Mouse (Mus musculus) spleen, postnatal 10 days (tissue): ENCODE measurements around the gene Ube2o.

Experiments
- DNase-seq, 2 experiments: peaks; one replicate each; pipeline ENCODE4 v3.0.0; 2021 to 2022; ENCODE audit warnings: low spot score in 2 of 2

Gene Ube2o

DNA sequence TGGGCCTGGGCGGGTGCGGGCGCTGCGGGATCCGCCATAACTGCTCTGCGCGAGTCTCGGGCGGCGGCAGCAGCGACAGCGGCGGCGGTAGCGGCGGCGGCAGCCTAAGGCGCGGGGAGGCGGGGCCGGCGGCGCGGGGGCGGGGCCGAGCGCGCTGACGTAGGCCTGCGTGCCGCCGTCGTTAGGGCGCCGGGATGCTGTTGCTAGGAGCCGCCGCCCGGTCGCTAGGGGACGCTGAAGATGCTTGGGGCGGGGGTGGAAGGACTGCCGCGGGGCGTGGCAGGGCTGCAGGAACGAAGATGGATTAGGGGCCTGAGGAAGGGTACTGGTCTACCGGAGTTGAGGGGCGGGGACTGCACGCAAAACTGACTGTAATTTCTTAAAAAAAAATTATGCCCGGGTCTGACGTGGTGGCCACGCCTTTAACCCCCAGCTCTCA lies at the start of gene Ube2o:
TSS of gene Ube2o (minus strand) at position 72 of the 439 bp plus-strand sequence.
- peak; percentile 89 to 93 for DNase-seq

DNA sequence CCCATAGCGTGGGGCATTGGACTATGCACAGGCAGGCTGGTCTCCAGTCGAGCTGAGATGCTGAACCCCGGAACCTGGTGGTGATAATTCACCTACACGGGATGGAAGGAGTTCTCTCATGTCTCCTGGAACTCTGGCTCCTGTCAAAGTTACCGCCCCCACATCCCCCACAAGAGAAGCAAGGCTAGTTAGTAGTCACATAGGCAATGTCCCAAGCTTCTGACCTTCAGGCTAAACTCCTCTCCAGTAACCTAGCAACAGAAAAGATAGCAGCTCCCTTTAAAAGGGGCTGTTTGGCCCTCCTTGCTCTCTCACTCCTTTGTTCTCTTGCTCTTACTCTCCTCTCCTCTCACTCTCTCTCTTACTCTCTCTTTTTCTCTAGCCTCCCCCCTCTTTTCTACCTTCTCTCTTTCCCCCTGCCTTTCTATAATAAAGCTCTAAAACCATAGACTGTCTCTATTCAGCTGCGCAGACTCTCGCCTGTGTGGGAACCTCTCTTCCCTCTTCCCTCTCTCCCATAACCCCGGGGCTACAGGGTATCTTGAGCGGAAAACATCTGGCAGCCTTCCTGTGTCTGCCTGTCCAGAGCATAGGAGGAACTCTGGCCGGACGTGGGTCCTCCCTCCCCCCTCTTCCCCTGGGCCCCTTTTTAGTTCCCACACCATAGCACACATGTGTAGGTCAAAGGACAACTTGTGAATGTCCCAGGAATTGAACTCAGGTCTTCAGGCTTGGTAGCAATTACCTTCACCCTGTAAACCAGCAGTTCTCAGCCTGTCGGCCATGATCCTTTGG lies 49.1 kb upstream of the Ube2o start:
- no peak for DNase-seq

DNA sequence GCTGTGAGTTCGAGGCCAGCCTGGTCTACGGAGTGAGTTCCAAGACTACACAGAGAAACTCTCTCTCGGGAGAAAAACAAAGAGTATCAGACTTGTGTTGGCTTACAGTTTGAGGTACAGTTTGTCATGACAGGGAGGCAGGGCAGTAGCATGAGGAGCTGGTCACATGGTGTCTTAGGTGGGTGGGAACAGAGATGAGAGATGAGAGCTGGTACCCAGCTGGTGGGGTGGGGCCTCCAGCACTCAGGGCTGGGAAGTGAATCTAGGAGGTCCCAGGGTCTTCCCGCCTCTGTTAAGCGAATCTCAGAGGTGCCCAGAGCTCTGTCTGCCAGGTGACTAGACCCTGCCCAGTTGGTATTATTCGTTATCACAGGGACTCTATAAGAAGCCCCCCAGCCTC lies 48.2 kb upstream of the Ube2o start:
- no peak for DNase-seq

DNA sequence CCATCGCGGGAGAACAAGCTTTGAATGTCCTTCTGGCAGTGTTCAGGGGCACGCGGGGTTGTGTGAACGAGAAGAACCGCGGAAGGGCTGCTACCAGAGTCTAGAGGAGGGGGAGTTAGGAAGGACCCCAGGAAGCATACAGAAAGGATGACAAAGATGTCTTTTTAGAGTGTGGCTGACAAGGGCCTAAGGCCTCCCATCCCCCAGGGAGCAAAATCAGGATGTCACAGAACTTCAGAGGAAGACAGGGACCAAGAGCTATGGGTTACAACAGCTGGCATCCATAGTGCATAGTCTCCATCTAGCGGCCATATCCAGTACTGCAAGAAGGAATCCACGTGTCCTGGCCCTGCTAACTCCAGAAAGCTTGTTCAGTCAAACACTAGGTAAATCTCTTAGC lies 47.5 kb upstream of the Ube2o start:
- peak; percentile 88 to 91 for DNase-seq

DNA sequence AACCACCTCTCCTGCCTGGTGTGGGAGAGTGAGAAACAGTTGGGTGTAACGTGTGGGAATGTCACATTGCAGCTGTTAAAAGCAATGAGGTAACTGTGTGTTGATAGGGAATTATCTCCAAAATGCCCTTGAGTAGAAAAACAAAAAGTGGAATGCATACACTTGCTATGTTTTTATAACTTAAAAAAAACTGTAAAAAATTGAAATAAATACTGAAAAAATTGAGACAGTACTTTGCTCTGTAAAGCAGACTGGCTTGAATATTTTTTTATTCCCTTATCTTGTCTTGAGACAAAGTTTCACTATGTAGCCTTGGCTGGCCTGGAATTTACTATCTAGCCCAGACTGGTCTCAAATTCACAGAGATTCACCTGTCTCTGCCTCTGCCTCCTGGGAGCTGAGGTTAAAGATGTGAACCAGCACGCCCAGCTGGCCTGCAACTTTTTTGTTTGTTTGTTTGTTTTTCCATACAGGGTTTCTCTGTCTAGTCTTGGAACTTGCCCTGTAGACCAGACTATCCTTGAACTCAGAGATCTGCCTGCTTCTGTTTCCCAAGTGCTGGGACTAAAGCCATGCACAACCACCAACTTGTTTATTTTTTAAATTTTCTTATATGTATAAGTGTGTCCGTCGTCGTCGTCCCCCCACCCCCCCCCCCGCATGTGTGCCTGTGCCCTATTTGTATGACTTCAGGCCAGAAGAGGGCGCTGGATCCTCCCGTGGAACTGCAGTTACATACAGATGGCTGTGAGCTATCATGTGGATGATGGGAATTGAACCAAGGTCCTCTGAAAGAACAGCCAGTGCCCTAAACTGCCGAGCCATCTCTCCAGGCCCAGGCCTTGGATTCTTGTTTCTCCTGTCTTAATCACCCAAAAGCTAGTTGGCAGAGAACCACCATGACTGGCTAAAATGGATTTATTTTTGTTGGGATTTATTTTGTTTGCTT lies 46.1 kb upstream of the Ube2o start:
- peak; percentile 34 to 78 for DNase-seq

DNA sequence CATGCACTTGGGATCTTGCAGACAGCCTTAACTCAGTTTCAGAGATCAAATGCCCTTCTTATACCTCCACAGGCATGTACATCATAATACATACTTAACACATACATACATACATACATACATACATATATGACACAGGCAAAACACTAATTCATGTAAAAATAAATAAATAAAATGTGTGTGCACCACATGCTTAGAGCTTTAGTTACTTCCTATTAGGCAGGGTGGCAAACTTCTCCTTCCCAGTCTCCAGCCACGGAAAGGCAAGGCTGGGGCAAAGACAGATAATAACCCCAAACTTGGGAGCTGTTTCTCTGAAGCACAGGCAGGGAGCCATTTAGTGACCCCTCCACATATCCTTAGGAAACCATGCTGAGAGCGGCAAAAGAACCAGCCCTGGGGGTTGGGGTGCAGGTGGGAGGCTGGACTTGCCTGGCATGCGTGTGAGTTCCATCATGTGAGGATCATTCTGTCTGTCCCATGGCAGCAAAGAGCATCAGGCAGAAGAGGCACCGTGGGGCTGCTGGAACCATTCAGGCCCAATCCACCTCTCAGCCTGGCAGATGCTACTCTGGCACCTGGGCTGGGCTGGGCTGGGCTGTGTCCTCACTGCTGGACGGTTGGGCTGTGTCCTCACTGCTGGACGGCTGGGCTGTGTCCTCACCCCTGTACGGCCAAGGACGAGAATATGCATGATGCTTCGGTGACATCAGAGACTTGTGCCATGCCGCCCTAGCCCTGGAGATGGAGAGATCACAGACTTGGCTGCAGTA lies 45.2 kb upstream of the Ube2o start, which contains the start of gene Rhbdf2:
TSS of gene Rhbdf2 (minus strand) at position 721 of the 773 bp plus-strand sequence.
- no peak for DNase-seq

DNA sequence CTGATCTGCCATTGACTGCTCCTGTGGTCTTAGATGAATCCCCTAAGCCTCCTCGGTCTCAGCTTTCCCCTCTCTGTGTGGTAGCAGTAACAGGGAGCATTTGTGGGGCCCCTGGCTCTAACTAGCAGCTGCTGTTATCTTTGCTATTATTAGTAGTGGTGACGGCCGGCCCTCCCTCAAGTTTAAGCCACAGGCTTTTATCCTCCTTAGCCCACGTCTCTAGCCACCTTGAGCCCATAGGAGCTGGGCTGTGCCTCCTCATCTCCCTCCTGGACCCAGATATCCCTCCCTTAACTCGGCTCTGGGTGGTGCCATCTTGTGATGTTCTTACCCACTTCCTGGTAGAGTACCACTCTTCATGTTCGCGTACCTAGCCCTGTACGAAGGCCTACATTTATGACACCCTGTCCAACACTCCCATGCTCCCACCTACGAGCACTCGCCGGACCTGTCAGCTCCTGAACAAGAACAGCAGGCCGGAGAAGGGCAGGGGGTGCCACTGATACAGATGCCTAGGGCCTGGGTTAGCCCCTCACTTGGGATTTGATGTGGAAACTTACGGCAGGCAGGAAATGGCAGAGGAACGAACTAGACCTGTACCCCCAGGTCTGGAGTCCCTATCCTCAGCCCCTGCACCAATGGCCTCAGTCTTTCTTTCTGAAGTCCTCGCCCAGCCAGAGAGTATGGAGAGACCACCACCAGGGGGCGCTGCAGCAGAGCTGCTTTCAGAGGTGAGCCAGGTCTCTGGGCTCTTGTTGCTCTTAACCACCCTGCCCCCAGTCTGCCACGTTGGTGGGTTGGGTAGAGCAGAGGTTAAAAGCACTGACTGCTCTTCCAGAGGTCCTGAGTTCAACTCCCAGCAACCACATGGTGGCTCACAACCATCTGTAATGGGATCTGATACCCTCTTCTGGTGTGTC lies 44.1 kb upstream of the Ube2o start:
- DNase-seq: peak; percentile 67 to 87

DNA sequence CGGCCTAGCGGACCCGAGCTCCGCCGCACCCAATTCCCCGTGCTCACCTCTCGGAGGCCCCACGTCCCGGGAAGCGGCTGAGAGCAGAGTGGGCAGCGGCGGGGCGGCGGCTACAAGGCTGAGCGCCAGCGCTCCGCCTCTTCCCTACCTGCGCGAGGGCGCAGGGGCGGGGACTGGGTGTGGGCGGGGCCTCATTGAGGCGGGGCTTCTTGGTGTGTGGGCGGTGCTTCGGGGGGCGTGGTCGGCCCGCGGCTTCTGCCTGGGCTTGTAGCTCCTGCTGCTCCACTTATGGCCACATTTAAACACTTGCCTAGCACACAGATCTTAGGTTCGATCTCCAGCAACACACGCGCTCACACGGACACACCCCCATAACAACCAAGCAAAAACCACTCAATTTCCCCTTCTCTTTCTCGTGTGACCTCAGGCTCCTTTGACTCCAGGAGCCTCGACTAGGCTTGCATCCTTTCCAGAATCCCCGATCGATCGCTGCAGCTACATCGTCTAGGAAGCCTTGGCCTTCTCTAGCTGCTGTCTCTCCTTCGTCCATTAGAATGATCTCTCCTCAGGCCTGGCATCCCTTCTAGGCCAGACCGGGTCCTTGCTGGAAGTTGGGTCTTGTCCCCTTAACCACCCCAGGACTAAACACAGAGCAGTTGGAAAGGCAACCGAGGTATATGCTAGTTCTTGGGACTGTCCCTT lies 43.0 kb upstream of the Ube2o start:
- DNase-seq: peak; percentile 91 to 95

DNA sequence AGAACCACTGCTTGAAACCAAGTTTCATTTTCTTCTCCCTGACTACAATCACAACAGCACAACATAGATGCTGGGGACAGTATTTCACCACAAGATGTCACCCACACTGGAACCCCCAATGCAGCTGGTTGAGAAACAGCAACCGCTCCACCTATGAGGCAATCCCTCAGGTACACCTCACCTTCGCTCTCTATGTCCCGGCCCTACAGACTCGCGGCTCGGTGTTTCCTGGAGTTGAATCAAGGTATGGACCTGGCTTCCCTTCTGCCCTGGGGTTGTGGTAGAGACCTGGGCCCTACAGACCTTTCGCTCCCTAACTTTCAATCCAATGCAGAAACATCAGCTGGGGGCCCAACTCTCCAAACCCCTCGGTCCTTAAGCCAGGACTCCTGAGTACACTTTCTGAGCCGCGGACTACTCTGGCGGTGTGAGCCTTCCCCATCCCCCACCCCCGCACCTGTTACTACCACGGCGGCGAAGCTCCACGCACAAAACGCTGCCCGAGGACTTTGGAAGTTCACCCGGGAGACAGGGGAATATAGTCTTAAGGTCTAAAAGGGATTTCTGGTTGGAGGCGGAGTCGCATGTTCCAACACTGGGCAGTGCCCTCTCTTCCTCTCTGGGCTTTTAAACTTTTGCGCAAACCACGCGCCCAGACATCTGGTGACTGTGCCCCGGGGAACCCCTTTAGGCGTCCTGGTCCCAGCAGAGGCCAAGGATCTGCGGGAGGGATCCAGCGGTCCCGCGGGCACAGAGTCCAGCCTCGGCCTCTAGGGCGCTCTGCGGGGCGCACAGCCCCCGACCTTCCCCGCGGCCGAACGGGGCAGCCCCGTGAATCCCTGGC lies 42.3 kb upstream of the Ube2o start:
- peak; percentile 50 to 52 for DNase-seq

DNA sequence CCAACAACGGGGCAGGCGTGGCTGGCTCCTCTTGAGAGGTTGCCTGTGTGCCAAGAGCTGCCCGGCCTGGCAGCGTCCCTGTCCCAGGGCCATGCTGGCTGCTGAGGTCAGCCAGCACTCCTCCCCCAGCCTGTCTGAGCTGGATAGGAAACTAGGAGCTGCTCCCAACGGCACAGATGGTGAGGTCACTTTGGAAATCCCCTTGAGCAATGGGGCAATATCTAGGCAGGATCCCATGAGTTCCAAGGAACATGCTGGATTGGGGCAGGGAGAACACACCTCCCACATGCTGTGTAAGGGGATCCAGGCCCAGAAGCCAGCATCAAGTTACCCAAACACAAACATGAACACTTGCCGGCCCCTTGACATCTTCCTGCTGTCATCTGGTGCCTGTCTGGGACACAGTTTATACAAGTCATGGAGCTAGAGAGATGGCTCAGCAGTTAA lies 40.0 kb upstream of the Ube2o start:
- peak in 1 of 2 experiments; percentile 54 for DNase-seq

DNA sequence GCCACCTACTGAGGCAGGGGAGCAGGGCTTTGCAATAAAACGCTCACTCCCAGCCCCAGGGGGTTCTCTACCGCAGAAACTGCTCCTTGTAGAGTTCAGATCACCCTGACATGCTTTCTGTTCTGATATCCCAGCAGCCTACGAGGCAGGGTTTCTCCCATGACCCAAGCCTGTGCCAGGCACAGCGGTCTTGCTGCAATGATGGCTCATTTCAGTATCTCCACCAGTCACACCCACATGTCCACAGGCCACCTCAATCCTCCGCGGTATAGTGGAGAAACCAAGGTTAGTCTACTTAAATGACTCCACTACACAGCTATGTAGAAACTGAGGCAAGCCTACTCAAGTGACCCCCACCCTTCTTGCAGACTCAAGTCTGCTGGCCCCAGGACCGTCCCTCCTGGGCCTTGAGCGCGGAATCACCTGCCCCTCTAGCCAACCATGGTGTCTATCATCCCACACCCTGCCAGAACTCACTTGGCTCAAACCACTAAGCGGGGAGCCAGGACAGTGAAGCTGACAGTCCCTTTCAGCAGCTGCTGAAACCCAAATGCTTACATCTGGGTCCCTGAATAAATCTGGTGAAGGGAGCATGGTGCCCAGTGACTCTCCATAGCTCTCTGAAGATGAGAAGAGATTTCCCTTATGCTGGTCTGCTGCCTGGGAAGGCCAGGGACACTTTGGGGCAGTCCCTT lies 39.5 kb upstream of the Ube2o start:
- DNase-seq: peak in 1 of 2 experiments; percentile 51

DNA sequence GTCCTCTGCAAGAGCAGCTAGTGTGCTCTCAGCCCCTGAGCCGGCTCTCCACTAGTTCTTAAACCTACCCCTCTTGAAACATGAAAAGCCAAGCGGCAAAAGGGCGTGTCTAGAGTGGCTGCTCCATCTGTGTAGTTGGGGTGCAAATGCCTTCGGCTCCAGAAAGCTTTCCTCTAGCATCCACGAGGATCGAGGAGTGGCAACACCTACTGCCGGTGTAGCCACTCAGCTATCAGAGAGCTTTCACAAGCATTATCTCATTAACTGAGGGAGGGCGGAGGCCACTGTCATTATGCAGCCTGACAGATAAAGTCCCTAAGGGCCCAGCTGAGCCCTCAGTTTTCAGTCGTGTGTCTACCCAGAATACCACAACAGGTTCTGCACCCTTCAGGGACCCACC lies 38.8 kb upstream of the Ube2o start:
- DNase-seq: peak; percentile 50 to 57

DNA sequence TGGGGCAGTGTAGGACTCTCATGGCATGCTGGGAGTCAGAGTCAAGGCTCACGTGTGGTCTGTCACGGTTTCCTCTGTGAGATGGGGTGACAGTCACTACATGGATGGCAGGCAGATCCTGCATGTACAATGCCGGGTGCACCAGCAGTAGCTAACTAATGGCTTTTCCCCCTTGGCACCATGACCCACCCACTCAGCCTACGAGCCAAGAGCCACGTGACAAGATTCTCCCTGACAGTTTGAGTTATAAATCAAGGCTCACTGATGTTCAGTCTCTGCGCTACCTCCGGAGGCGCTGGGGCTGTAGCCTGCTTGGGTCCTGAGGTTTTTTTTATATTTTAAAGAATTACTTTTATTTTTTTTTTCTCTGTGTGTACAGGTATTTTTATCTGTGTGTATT lies 38.3 kb upstream of the Ube2o start:
- no peak for DNase-seq

DNA sequence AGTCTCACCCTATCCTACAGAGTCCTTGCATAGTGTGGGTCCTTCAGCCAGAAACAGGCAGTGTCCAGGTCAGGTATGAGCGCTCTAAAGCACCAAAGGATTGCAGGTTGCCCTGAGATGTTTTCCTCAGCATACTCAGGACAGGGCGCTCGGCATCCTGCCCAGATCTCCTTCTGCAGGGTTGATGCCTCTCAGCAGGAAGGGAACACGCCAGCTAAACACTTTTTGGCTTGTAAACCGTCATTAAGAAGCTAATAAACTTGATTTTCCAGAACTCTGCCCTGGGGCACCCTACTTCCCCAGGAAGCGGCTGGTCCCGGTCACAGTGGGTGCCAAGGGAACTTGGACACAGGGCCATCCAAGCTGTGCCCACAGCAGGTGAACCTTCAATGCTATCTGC lies 37.9 kb upstream of the Ube2o start:
- peak in 1 of 2 experiments; percentile 38 for DNase-seq

DNA sequence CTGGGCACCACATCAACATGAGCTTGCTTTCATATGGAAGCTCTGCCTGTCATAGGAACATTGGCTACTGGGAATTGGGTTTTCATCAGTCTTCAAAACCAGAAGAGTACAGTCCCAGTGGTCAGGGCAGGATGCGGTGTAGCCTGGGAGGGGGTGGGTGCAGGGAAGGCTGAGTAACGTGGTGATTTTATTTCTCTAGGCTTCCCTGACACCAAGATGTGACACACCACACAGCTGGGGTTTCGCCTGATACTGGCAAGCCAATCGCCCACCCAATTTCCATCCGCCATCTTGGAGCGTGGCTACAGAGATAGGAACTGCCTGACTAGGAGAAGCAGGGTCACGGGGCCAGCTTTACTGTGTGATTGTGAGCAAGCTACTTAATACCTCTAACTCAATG lies 37.4 kb upstream of the Ube2o start:
- DNase-seq: no peak

DNA sequence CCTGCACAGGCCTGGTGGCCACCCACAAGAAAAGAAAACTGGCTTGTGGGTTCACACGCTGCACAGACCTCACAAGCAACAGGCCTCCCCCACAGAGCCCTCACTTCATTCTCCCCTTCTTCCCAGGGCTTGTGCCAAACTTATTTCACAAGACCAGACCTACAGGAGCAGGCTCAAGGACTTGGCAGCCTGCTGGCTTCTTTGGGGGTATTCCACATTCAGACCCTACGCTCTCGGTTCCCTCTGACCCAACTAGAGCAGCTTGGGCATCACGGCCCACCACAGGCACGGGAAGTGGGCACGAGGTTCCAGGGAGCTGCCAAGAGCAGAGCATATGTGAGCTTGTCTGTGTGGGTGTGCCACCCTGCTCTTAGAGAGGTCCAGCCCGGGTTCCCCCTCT lies 36.4 kb upstream of the Ube2o start:
- DNase-seq: peak in 1 of 2 experiments; percentile 32

DNA sequence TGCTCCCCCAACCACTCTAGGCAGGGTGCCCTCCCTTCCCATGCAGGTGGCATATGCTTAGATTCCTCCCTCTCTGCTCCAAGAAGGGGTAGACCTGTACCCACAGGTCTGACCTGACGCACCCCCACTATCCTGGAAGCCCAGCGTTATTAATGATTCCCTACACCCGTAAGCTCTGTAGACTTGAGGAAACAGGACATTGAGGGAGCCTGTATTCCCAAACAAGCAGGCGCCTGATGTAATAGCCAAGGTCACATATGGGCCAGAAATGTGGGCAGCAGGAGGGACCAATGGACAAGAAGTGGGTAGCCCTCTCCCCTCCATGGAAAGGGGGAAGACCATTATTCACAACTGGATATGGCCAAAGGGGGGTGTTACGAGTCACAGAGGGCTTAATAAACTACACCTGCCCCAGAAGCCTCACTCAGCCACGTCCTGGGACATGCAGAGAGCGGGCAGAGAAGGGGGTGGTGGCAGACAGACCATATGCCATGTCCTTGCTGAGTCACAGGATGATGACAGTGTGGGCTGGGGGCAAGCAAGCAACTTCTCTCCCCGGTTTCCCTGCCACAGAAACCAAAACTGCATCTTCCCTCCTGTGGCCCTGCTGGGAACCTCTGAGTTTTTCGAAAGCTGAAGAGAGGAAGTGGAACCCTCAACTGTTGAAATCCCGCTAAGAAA lies 35.3 kb upstream of the Ube2o start:
- DNase-seq: peak in 1 of 2 experiments; percentile 53
